Mouse (Mus musculus): ENCODE measurements around the gene Tmcc3.

DNA sequence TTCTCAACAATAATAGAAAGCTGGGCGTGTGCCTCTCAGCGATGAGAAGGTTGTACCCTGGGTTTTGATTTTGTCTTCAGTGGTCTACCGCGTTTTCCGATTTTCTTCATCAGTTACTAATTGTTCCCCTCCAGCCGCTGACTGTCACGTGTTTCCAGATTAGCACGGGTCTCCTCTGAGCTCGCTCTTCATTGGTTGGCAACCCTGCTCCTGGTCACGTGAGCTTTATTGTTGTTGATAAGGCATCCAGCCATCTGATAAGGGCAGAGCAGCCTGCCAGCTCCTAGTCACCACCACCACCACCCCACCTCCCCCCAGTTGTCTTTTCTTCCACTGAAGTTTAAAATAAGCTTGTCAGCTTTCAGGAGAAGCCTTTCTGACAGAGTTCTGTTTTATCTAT is 190.0 kb downstream of the Tmcc3 start:
- TF ChIP-seq POLR2A (IDR thresholded peaks at IDR 0.05; ENCODE audit: control insufficient read depth, extremely low read depth, insufficient read depth, low read length, poor library complexity) (no peak), CTCF (IDR thresholded peaks at IDR 0.05; ENCODE audit: borderline replicate concordance, control insufficient read depth, extremely low read depth, insufficient read depth, low read length, poor library complexity) (no peak)

Measured in thymus, adult 2 months (tissue).